Mouse (Mus musculus) G1E (cell line): ENCODE data around the gene Flt3l.

ENCODE experiments used
- CTCF ChIP-seq: IDR thresholded peaks from 2 replicates; pipeline ENCODE4 v1.5.1; 2012; ENCODE audit warnings: low read depth, low read length, inconsistent platforms, mixed read lengths
- GATA1 ChIP-seq: IDR thresholded peaks from 2 replicates; pipeline ENCODE4 v1.6.1; 2012; ENCODE audit warnings: borderline replicate concordance, low read length, inconsistent platforms, mixed read lengths
- POLR2AphosphoS5 ChIP-seq: IDR thresholded peaks from 2 replicates; pipeline ENCODE4 v1.6.1; 2012; ENCODE audit warnings: low read depth, low read length, inconsistent platforms; ENCODE audit not compliant: insufficient replicate concordance
- TAL1 ChIP-seq: conservative IDR thresholded peaks from 2 replicates; pipeline ENCODE4 v1.6.1; 2012; ENCODE audit warnings: low read depth, low read length, inconsistent platforms, mixed read lengths

- TF ChIP-seq TAL1: no peak
- TF ChIP-seq POLR2AphosphoS5: no peak
- TF ChIP-seq CTCF: no peak
- TF ChIP-seq GATA1: no peak
Measured at GRCm38 (mm10) chr7:45090251-45090977, 45.8 kb downstream of the Flt3l start.
